Mouse (Mus musculus): ENCODE data around the gene Sez6l.

- no peak for TF ChIP-seq POLR2A (IDR thresholded peaks at IDR 0.05; ENCODE audit: low read depth, low read length)
- TF ChIP-seq CTCF (IDR thresholded peaks at IDR 0.05; ENCODE audit: borderline replicate concordance, insufficient read depth, low read length) = no peak
Measured at GRCm38 (mm10) chr5:112526435-112526834, 50.5 kb downstream of the Sez6l start.
